Mouse (Mus musculus) erythroblast, embryonic 14.5 days (primary cell): ENCODE results near the gene Il4ra.

Experiments used
- GATA1 ChIP-seq: IDR thresholded peaks from 2 replicates; pipeline ENCODE4 v1.6.1; 2012; ENCODE audit warnings: low read length, inconsistent platforms, mixed read lengths
- TAL1 ChIP-seq: IDR thresholded peaks from 3 replicates; pipeline ENCODE4 v1.6.1; 2012; ENCODE audit warnings: low read length, inconsistent platforms, mixed read lengths

GRCm38 (mm10) chr7:125584005-125584369 lies 32.1 kb downstream of the Il4ra start:
- TF ChIP-seq GATA1 (no peak), TAL1 (no peak)
